ENCODE assay signal across 16 mouse cellular contexts in genomic region chr4:76403219-76403618, GRCm38 (mm10).
DNase-seq lines count a peak whose midpoint lies in the region; ATAC-seq lines count a peak whose summit lies in the region.
"Had no signal": no experiment of that assay in that cellular context is flagged by ENCODE, and none has a peak within 500 bp of the region (broad histone marks: within the 10 kb centered on the region; RNA-seq: fewer than 3 reads in every experiment).

No protein-coding gene starts in this region.

- no peak for DNase-seq in cerebellum, postnatal 4 days (ENCODE audit: low spot score in 2 of 2)
- peak; percentile 58 for DNase-seq in cerebellum, adult 11-12 months
- DNase-seq in cerebellum, adult 9-10 months: peak; percentile 72
- DNase-seq in cerebellum, postnatal 36 days: peak; percentile 20 to 42
- DNase-seq in frontal cortex, postnatal 14 days (ENCODE audit: low spot score in 2 of 2): no peak
- DNase-seq: adrenal gland, adult 8-10 months; adrenal gland, postnatal 36 days; B cell, adult 2 months; heart, adult 2 months; heart, postnatal 14 days; kidney, adult 8-10 months had no signal

- peak; percentile 80 for ATAC-seq in cerebellum, adult (ENCODE audit: insufficient number of reproducible peaks, low FRiP score, low TSS enrichment)
- ATAC-seq in inflammation-experienced regulatory T-cells, adult 6 months: no peak
- ATAC-seq: CD4-positive, CD25-positive, alpha-beta regulatory T cell, adult 4 months; forebrain, embryonic 15.5 days; intestine, postnatal 0 days had no signal

Comparison
In these comparisons a context has a peak if more than half of its experiments do, and no peak if none do; other contexts are left out.
1. DNase-seq: peak in cerebellum, adult 11-12 months (single experiment), cerebellum, adult 9-10 months (single experiment) and cerebellum, postnatal 36 days (2 of 2); none in cerebellum, postnatal 4 days (0 of 2) and frontal cortex, postnatal 14 days (0 of 2).